Mouse (Mus musculus) brain, embryonic 14.5 days (tissue): Measurements from ENCODE around the gene Cacng7. TPM values are rescaled to one million over a fixed set of nuclear protein-coding genes. Genes with fewer than 3 reads are reported as not detected.
"Not testable (repeated sequence)": the region's sequence is repeated elsewhere in the genome, so short reads cannot be mapped to it uniquely, and the experiment has no call there.

Source experiments
- DNase-seq: peaks from one replicate; pipeline ENCODE4 v3.0.0-alpha.2; 2011; ENCODE audit warnings: low read depth
- CTCF ChIP-seq: fragments of 200-500 bp; IDR thresholded peaks from 2 replicates; pipeline ENCODE4 v1.5.1; 2012; ENCODE audit warnings: inconsistent platforms, mild to moderate bottlenecking, moderate library complexity, borderline replicate concordance; ENCODE audit not compliant: insufficient read depth, insufficient read length; ENCODE audit errors: extremely low read depth
- POLR2A ChIP-seq: fragments of 200-500 bp; IDR thresholded peaks from 2 replicates; pipeline ENCODE4 v1.6.1; 2012; ENCODE audit warnings: mild to moderate bottlenecking, inconsistent platforms, borderline replicate concordance; ENCODE audit not compliant: poor library complexity, insufficient read depth, insufficient read length, severe bottlenecking; ENCODE audit errors: extremely low read depth
- polyA plus RNA-seq: library from polyadenylated mRNA; depleted of rRNA; stranded (reverse); fragments of >200 nt; gene quantifications from 2 replicates; pipeline ENCODE4 v1.2.3, GENCODE M21; 2012; rRNA removed

The Cacng7 gene
- polyA plus RNA-seq, 1 experiment = 171 TPM

DNA sequence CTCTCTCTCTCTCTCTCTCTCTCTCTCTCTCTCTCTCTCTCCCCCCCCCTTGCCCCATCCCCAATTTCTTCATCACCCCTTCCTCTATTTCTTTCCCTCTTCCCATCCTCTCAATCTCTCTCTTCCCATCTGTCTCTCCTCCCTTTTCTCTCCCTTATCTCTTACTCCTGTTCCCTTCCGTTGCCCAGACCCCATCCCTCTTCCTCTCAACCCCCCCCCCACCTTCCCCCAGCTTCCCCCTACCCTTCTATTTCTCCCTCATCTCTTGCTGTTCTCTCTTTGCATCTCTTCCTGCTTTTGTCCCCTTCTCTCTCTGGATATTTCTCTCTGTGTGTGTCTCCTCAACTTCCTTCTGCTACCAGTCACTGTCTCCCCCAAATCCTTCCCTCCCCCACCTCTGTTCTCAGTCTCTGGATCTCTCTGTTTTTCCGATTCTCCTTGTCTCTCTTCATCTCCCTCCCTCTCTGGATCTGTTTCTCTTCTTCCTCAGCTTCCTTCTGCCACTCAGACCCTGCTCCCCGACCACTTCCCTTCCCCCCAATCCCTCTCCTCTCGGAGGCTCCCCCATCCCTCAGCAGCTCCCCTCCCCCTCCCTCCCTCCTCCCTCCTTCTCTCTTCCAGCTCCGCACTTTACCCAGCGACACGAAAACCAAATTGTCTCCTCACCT lies 57.8 kb downstream of the Cacng7 start, which contains the start of gene Cacng8:
Cacng8 (plus strand) TSS at position 271 of the 668 bp plus-strand sequence.
- DNase-seq = peak; percentile 82

DNA sequence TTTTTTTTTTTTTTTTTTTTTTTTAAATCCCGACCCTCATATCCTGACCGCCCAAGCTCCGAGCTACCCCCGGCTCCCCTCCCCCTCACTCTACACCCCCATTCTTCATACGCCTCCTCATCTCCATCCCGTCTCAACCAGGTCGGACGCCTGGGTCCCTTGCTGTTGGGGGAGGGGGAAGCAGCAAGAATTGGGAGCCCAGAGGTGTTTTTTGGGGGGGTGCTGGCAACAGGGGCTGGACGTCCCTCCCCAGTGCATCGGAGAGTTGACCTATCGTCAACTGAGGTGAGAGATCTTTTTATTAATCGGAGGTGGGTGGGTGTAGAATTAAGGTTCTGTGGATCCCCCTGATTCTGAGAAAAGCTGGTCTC lies 58.3 kb downstream of the Cacng7 start:
- TF ChIP-seq CTCF = no peak
- TF ChIP-seq POLR2A = no peak
- DNase-seq = no peak

More for the DNA sequence above, 57.8 kb downstream of the Cacng7 start, which contains the start of gene Cacng8:
- no peak for TF ChIP-seq CTCF
- TF ChIP-seq POLR2A = no peak

DNA sequence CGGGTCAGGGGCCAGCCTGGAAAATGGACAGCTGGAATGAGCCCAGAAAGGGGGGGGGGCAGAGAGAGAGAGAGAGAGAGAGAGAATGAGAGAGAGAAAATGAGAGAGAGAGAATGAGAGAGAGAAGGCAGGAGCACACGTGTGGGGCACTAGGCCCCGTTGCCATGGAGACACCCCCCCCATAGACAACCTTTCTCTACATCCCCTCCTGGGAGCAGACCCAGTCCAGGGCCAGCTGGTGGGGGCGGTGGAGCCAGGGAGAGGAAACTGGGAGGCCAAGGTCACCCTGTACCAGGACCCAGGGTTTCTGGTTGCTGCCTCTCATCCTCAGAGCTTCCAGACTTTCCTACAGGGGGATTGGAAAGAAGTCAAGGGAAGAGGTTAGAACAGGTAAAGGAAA lies 59.1 kb downstream of the Cacng7 start:
- peak; percentile 55 for DNase-seq

DNA sequence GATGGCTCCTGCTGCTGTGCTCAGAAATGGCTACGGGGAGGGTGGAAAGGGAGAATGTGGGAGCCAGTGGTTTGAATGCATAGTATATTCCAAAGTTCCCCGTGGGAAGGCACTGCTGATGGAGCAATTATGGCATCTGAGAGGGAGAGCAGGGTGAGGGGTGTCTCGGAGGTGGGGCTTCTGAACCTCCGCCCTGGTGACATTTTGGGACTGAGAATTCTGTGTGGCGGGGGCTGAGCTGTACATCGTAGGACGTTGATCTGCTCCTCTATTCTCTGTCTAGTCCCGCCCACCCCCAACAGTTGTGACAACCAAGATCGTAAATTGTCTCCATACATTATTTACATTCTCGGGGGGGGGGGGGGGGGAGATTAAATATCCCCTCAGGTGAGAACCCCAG lies 64.6 kb downstream of the Cacng7 start:
- TF ChIP-seq POLR2A (no peak), CTCF (no peak)
- DNase-seq = no peak

More for the DNA sequence above, 59.1 kb downstream of the Cacng7 start:
- no peak for TF ChIP-seq CTCF
- no peak for TF ChIP-seq POLR2A

DNA sequence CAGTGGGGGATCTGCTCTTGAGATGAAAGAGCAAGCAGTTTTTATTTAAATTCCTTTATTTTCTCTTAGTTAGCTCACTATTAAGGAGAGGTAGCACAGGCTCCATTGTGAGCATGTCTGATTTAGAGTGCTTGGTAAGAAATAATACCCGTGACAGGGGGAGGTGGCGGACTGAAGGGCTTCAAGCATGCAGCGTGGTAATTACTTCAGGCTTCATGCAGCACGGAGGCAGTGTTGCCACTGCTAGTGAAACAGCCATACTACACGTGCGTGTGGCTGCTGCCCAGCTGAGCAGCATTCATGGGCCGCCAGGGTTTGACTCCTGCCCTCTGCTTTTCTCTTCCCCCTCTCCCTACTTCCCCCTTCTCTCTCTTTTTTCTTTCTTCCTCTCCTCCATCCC lies 65.0 kb downstream of the Cacng7 start:
- peak; percentile 78 for DNase-seq
- TF ChIP-seq POLR2A (no peak), CTCF (no peak)

DNA sequence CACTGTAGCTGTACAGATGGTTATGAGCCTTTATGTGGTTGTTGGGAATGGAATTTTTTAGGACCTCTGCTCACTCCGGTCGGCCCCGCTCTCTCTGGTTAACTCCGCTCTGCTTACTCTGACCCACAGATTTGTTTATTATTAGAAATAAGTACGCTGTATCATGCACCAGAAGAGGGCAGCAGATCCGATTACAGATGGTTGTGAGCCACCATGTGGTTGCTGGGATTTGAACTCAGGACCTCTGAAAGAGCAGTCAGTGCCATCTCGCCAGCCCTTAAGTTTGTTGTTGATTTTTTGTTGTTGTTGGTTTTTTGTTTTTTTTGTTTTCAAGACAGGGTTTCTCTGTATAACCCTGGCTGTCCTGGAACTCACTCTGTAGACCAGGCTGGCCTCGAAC lies 65.6 kb downstream of the Cacng7 start:
- not testable (repeated sequence) for DNase-seq

DNA sequence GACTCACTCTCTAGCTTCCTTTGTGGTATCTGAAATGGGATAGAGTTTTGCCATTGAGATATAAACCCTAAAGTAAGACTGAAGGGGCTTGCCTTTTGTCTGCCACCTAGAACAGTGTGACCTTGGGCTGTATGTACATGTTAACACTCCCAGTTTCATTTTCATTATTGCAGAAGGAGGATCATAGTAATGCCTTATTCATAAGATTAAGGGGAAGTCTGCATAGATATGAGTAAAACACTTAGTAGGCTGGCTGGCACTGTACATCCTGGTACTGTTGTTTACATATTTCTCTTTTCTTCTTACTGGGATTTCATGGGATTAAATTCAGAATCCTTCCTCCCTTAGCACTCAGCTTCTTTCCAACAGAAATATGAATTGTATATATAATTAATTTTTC lies 67.2 kb downstream of the Cacng7 start:
- TF ChIP-seq CTCF (no peak), POLR2A (no peak)
- DNase-seq = no peak

DNA sequence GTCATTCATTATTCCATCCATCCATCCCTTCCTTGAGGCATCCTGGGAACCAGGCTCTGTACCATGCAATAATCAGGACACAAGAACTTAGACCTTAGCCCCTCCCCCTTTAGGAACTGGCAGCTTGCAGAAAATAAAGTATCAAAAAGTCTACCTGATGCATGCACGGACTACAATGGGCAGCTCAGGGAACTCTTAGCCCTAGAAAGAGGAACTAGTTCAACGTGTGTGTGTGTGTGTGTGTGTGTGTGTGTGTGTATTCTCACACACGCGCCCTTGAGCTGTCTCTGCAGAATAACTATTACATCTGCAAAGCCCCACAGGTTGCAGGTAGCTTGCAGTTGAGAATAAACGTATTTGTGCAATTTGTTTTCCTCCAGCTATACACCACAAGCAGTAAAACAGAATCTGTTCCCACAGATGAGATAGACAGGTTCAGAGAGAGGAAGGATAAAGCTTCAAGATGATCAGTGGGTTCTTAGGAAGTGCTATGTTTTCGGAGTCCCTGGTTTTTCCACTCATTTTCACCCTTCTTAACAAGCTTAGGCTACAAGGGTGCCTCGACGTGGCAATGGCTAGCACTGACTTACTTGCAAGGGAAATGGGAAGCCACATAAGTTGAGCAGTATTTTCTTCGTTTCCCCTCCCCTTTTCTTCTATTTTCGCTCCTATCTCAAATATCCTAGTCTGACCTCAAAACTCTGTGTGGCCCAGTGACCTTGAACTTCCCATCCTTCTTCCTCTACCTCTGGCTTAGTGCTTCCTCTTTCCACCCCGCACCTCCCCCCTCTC lies 77.2 kb downstream of the Cacng7 start:
- no peak for TF ChIP-seq CTCF
- no peak for TF ChIP-seq POLR2A
- DNase-seq = no peak

DNA sequence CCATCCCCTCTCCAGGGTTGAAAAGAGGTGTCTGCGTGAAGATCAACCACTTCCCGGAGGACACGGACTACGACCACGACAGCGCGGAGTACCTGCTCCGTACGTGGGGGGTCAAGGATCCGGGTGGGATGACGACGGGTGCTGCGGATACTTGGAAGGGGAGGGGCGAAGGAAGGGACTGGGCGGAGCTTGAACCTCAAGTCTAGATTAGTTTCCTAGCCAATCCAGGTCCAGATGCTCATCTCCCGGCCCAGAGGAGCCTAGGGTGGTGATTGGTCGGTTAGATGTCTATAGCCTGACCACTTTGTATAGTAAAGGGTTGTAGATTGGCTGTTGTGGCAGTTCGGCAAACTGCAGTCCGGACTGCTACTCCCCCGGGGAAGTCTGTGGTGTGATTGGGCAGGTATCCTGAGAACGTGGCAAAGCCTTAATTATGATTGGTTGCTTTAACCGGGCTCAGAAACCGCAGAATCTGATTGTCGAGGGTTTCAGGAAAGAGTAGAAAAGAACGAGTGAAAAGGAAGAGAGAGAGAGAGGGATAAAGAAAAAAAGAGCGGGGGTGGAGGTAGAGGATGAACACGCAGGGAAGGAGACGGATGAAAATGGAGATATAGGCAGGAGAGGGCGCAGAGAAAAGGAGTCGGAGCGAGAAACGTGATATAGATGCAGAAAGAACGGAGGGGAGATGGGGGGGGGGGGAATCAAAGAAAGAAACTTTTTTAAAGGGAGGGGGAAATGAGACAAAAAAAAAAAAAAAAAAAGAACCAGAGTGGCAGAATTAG lies 78.6 kb downstream of the Cacng7 start:
- peak; percentile 95 for DNase-seq
- TF ChIP-seq CTCF = no peak
- TF ChIP-seq POLR2A = no peak

DNA sequence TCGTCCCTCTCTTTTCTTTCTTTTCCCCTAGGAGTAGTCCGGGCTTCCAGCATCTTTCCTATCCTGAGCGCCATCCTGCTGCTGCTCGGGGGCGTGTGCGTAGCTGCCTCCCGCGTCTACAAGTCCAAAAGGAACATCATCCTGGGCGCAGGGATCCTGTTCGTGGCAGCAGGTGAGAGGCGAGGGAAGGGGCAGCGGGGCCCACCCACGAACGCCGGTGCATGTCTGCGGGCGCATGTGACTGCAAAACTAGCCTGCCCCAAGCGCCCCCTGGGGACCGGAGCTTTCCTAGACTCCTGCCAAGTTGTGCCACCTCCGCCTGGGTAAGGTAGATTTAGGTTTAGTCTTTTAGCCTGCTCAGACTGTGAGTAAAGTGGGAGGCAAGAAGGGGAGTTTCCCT lies 79.3 kb downstream of the Cacng7 start:
- peak; percentile 64 for DNase-seq
- TF ChIP-seq CTCF (peak; percentile 39; the same call in 1 of the 2 replicates), POLR2A (no peak)

DNA sequence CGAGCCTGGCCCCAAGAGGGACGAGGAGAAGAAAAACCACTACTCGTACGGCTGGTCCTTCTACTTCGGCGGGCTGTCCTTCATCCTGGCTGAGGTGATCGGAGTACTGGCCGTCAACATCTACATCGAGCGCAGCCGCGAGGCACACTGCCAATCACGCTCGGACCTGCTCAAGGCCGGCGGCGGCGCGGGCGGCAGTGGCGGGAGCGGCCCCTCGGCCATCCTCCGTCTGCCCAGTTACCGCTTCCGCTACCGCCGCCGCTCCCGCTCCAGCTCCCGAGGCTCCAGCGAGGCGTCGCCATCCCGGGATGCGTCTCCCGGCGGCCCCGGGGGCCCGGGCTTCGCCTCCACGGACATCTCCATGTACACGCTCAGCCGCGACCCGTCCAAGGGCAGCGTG lies 82.1 kb downstream of the Cacng7 start:
- peak; percentile 68 for DNase-seq
- TF ChIP-seq CTCF (no peak), POLR2A (no peak)

DNA sequence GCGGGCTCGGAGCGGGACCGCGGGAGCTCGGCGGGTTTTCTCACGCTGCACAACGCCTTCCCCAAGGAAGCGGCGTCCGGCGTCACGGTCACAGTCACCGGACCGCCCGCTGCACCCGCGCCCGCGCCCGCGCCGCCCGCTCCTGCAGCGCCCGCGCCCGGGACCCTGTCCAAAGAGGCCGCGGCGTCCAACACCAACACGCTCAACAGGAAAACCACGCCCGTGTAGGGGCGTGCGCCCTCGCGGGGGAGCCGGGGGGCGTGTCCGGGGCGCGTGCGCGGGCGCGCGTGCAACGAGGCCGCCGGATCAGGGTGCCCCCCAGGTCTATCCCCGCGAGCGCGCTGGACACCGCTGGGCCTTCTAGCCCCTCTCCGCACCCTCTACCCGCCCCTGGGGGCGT lies 82.6 kb downstream of the Cacng7 start:
- DNase-seq = peak; percentile 22
- TF ChIP-seq CTCF (no peak), POLR2A (no peak)

Other genes with a start within 250 kb of the Cacng7 start
- gene AU018091, start 163.8 kb upstream of the Cacng7 start, polyA plus RNA-seq = 0.04 and 0.15 TPM in 2 replicates
- not detected in 2 replicates for gene Nlrp12, start 83.2 kb upstream of the Cacng7 start, polyA plus RNA-seq
- gene Myadm, start 43.9 kb upstream of the Cacng7 start, polyA plus RNA-seq = 55.6 and 62.7 TPM in 2 replicates
- 4.0 and 5.6 TPM in 2 replicates for gene Prkcg, start 43.8 kb upstream of the Cacng7 start, polyA plus RNA-seq
- 22.4 and 26.3 TPM in 2 replicates for gene Cacng8, start 57.7 kb downstream of the Cacng7 start, polyA plus RNA-seq
- 0.16 and 0.18 TPM in 2 replicates for gene Cacng6, start 91.2 kb downstream of the Cacng7 start, polyA plus RNA-seq
- 0.10 TPM in 1 of 2 replicates, not detected in the other for gene Tarm1, start 169.7 kb downstream of the Cacng7 start, polyA plus RNA-seq